Mouse (Mus musculus): ENCODE results near the gene Klhdc7a.

DNA sequence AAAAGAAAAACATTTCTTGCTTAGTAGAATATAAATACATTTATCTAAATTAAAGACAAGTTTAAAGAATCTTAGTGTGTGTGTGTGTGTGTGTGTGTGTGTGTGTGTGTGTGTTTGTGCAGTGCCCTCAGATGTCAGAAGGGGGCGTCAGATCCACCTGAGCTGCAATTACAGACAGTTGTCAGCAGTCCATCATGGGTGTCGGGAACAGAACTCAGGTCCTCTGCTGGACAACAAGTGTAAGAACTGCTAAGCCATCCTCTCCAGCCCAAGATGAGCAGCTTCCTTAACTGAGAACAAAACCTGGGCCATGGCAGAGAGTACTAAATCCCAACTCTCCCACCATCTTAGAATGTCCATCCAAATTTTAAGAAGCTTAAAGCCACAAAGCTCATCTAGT, 26.0 kb downstream of the Klhdc7a start:
- no peak for TF ChIP-seq MAX (IDR thresholded peaks at IDR 0.05; ENCODE audit: low read length)
- no peak for TF ChIP-seq CTCF (IDR thresholded peaks at IDR 0.05 in 2 of 3, conservative IDR thresholded peaks at IDR 0.05 in 1 of 3; ENCODE audit: control insufficient read depth in 1 of 3, insufficient read depth in 1 of 3, low read depth in 2 of 3, low read length in 3 of 3, poor library complexity in 1 of 3, severe bottlenecking in 1 of 3)
- TF ChIP-seq ZMIZ1 (IDR thresholded peaks at IDR 0.05; ENCODE audit: low read depth, low read length), result no peak

Measured in MEL (cell line).